Mouse (Mus musculus): ENCODE results near the gene Zkscan1.

DNA sequence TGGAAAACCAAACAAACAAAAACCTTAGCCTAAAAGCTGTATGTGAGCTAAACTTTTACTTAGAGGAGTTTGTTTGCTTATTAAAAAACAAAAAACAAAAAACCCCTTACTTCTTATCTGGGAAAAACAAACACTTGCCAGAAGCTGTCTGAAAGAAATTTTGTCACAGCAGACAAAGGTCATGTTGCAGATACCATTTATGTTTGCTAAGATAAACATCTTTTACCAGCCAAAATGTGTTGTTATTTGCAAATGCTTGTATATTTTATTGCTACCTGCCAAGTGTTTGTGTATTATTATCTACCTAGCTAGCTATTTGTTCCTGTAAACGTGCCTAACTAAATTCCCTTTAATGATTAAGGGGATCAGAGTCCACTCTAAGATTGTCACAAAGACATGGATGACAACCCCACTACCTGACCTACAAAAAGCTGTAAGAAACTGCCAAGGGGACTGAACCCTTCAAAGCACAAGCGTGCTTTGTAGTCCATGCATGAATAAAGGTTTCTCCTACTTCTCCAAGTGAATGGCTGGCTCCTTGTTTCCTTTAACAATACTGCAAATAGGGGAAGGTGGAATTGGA, 1.5 kb upstream of the Zkscan1 start:
- TF ChIP-seq CTCF (IDR thresholded peaks at IDR 0.05; ENCODE audit: low read depth) (no peak), EP300 (IDR thresholded peaks at IDR 0.05; ENCODE audit: low read depth) (no peak)
